Comparison of ENCODE assay signal across 9 mouse cellular contexts in the genomic region with DNA sequence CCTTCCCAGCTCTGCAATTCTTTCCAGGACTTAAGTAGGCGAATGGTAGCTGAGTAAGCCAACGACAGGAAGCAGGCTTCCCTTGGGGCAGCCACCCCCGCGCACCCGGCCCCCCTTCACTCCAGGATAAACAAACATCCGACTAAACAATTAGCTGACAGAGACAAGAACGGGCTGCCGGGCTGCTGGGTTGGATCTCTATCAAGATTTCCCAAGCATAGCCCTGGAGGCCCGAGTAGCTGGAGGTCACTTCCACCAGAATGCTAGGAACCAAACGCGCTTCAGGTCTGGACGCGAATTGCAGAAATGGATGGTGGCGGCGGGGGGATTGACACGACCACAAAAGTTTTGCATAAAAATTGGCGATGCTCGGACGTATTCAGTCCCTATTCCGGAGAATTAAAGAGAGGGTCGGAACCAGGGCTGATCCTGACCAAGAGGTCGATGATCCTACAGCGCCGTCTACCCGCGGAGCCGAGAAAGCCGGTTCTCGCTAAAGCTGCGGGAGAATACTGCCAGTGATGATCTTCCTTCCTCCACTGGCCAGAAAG. TPM values are rescaled to one million over a fixed set of nuclear protein-coding genes. Genes with fewer than 3 reads are reported as not detected.
DNase-seq lines count a peak whose midpoint lies in the region; ATAC-seq and TF ChIP-seq lines count a peak whose summit lies in the region.
"Had no signal": no experiment of that assay in that cellular context is flagged by ENCODE, and none has a peak within 500 bp of the region (broad histone marks: within the 10 kb centered on the region; RNA-seq: fewer than 3 reads in every experiment).

No protein-coding gene starts in this region.

- peak overlapping the region; percentile 20 for H3K4me3 ChIP-seq in forebrain, embryonic 16.5 days (replicated peaks; ENCODE audit: low read length)
- H3K4me3 ChIP-seq in hindbrain, embryonic 10.5 days, result peak overlapping the region; percentile 42
- peak overlapping the region; percentile 89 for H3K4me3 ChIP-seq in megakaryocyte, embryonic 14.5 days (replicated peaks)
- H3K4me3 ChIP-seq in small intestine, adult 2 months (ENCODE audit: low read depth, low read length), result peak overlapping the region; percentile 47

- no peaks in the 10 kb centered on the region for H3K9me3 ChIP-seq in forebrain, embryonic 16.5 days (ENCODE audit: control insufficient read depth, low read length)
- no peaks in the 10 kb centered on the region for H3K9me3 ChIP-seq in hindbrain, embryonic 10.5 days
- H3K9me3 ChIP-seq in megakaryocyte, embryonic 14.5 days, result peaks cover 9% of the 10 kb centered on the region

- H3K4me1 ChIP-seq in forebrain, embryonic 16.5 days (replicated peaks; ENCODE audit: control insufficient read depth, insufficient read depth, low read length), result peaks cover 12% of the 10 kb centered on the region
- H3K4me1 ChIP-seq in hindbrain, embryonic 10.5 days (replicated peaks), result peaks cover 28% of the 10 kb centered on the region
- H3K4me1 ChIP-seq in megakaryocyte, embryonic 14.5 days, result peaks cover 38% of the 10 kb centered on the region
- peaks cover 4% of the 10 kb centered on the region; the same call in 1 of the 2 replicates for H3K4me1 ChIP-seq in small intestine, adult 2 months (ENCODE audit: control insufficient read depth, insufficient read depth, insufficient read length, low read length)

- 0 out of 2 replicates have a peak overlapping the region, but pooled peaks have one; percentile 30 for H3K9ac ChIP-seq in forebrain, embryonic 16.5 days (replicated peaks; ENCODE audit: low read depth, low read length)

- TF ChIP-seq CTCF in small intestine, adult 2 months (IDR thresholded peaks at IDR 0.05; ENCODE audit: extremely low read depth, insufficient read length, insufficient replicate concordance, low read depth, low read length), result peak; percentile 54

- peaks cover 6% of the 10 kb centered on the region; the same call in 1 of the 2 replicates for H3K27me3 ChIP-seq in forebrain, embryonic 16.5 days (replicated peaks; ENCODE audit: control insufficient read depth, insufficient read depth, low read length)
- H3K27me3 ChIP-seq in hindbrain, embryonic 10.5 days (ENCODE audit: insufficient read depth, poor library complexity, severe bottlenecking), result peaks cover 16% of the 10 kb centered on the region
- H3K27me3 ChIP-seq in megakaryocyte, embryonic 14.5 days (replicated peaks), result peaks cover 20% of the 10 kb centered on the region
- peaks cover 7% of the 10 kb centered on the region; the same call in 1 of the 2 replicates for H3K27me3 ChIP-seq in small intestine, adult 2 months (ENCODE audit: control insufficient read depth, insufficient read depth, low read length)

- DNase-seq in MN1 (ENCODE audit: low spot score), result peak; percentile 76
- DNase-seq in cerebellum, adult 11-12 months, result peak; percentile 59
- peak; percentile 70 for DNase-seq in hindbrain, embryonic 10.5 days (ENCODE audit: low spot score)
- DNase-seq in left cerebral cortex, postnatal 14 days (ENCODE audit: low spot score in 2 of 2), result peak; percentile 44 to 72

- ATAC-seq in forebrain, embryonic 16.5 days, result no peak
- no peak for ATAC-seq in erythroid progenitor cell, adult 5-6 weeks (replicated peaks; ENCODE audit: low FRiP score, poor library complexity, severe bottlenecking)

- no peaks in the 10 kb centered on the region for H3K36me3 ChIP-seq in forebrain, embryonic 16.5 days (ENCODE audit: control insufficient read depth, insufficient read depth)
- no peaks in the 10 kb centered on the region for H3K36me3 ChIP-seq in hindbrain, embryonic 10.5 days
- no peaks in the 10 kb centered on the region for H3K36me3 ChIP-seq in megakaryocyte, embryonic 14.5 days (replicated peaks; ENCODE audit: low read length)
- no peaks in the 10 kb centered on the region for H3K36me3 ChIP-seq in small intestine, adult 2 months (ENCODE audit: control insufficient read depth, insufficient read depth, low read length)

- intact Hi-C loops in left cerebral cortex, postnatal 14 days (cut with DNase I), result loop anchor here (10.0 kb wide), 1 partner anchor 324 kb away; no protein-coding TSS in a partner anchor

- no peak for TF ChIP-seq POLR2A in small intestine, adult 2 months (IDR thresholded peaks at IDR 0.05; ENCODE audit: low read depth, low read length)

- WGBS in forebrain, embryonic 16.5 days, result 1% methylated on average over 30 of the region's 30 CpGs
- under 1% methylated on average over 30 of the region's 30 CpGs for WGBS in hindbrain, embryonic 10.5 days
- 3% methylated on average over 30 of the region's 30 CpGs for WGBS in small intestine, adult 2 months

- H3K27ac ChIP-seq in forebrain, embryonic 16.5 days (ENCODE audit: low read length), result no peak overlapping the region
- H3K27ac ChIP-seq in hindbrain, embryonic 10.5 days, result peak overlapping the region; percentile 40; the same call in 1 of the 2 replicates
- H3K27ac ChIP-seq in small intestine, adult 2 months (ENCODE audit: insufficient read depth, low read depth, low read length), result peak overlapping the region; percentile 55

- peak overlapping the region; percentile 50 for H3K4me2 ChIP-seq in forebrain, embryonic 16.5 days (ENCODE audit: low read length)

RNA-seq across cellular contexts. Expression of gene Arhgap35, which starts 3.9 kb away (rescaled TPM):
- polyA plus RNA-seq in forebrain, embryonic 16.5 days (2015; fragmentation: Nextera tagmentation; extraction: Ambion mirVana), result 41.2 and 41.5 TPM in 2 replicates
- 28.0 and 29.6 TPM in 2 replicates for polyA plus RNA-seq in hindbrain, embryonic 10.5 days (2016; fragmentation: Nextera tagmentation; extraction: Ambion mirVana)
- total RNA-seq in left cerebral cortex, postnatal 14 days (2021), result 100 to 1,000 TPM; 138 to 148 TPM
- polyA plus RNA-seq in megakaryocyte, embryonic 14.5 days (2012; ENCODE audit: insufficient read depth, low replicate concordance), result 2.7 TPM in 2 replicates
- 3.6 and 11.6 TPM in 2 replicates for polyA plus RNA-seq in small intestine, adult 2 months (2012; rRNA removed)
- 1.8 and 2.9 TPM in 2 replicates for total RNA-seq in erythroid progenitor cell, adult 5-6 weeks (2015; ENCODE audit: low replicate concordance)
- total RNA-seq in erythroid progenitor cell, adult 5-6 weeks (2017; ENCODE audit: low replicate concordance), result 2.3 TPM in 2 replicates

RNA-seq across cellular contexts. Expression of gene Ceacam15, which starts 56.8 kb away (rescaled TPM):
- not detected in 2 replicates for polyA plus RNA-seq in forebrain, embryonic 16.5 days (2015; fragmentation: Nextera tagmentation; extraction: Ambion mirVana)
- polyA plus RNA-seq in hindbrain, embryonic 10.5 days (2016; fragmentation: Nextera tagmentation; extraction: Ambion mirVana), result not detected in 2 replicates
- not detected for total RNA-seq in left cerebral cortex, postnatal 14 days (2021)
- 0.10 TPM in 1 of 2 replicates, not detected in the other for polyA plus RNA-seq in megakaryocyte, embryonic 14.5 days (2012; ENCODE audit: insufficient read depth, low replicate concordance)
- not detected in 2 replicates for polyA plus RNA-seq in small intestine, adult 2 months (2012; rRNA removed)
- total RNA-seq in erythroid progenitor cell, adult 5-6 weeks (2015; ENCODE audit: low replicate concordance), result not detected in 2 replicates
- total RNA-seq in erythroid progenitor cell, adult 5-6 weeks (2017; ENCODE audit: low replicate concordance), result not detected in 2 replicates
- total RNA-seq: layer of hippocampus, adult 18-20 months had no signal

Comparison
In these comparisons a context has a peak if more than half of its experiments do, and no peak if none do; other contexts are left out.
1. H3K4me3 ChIP-seq: peak in every context shown above with its lines; median percentile 89 in megakaryocyte, embryonic 14.5 days; 47 in small intestine, adult 2 months; 42 in hindbrain, embryonic 10.5 days; 20 in forebrain, embryonic 16.5 days.